In the genomic region with DNA sequence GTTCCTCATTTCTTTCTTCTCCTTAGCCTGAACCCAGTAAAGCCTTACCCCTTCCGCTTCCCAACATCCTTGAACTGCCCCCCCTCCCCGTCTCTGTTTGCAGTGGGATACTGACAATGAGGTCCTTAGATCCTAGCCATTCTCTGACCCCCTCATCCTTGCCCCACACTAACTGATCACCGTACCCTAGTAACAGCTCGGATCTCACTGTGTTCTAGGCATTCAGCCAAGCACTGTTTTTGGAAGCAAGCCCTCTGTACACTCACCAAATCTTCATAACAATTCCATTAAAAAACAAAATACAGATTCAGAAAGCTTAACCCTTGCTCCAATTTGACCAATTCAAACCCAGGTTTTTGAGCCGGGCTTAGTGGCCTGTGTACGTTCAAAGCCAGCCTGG, we compare ENCODE assay signal across 10 mouse cellular contexts. TPM values are rescaled to one million over a fixed set of nuclear protein-coding genes. Genes with fewer than 3 reads are reported as not detected.
DNase-seq lines count a peak whose midpoint lies in the region; ATAC-seq and TF ChIP-seq lines count a peak whose summit lies in the region.
"Had no signal": no experiment of that assay in that cellular context is flagged by ENCODE, and none has a peak within 500 bp of the region (broad histone marks: within the 10 kb centered on the region; RNA-seq: fewer than 3 reads in every experiment).

No protein-coding gene starts in this region.

- peaks cover 11% of the 10 kb centered on the region for H3K36me3 ChIP-seq in forebrain, embryonic 10.5 days (replicated peaks)
- no peaks in the 10 kb centered on the region for H3K36me3 ChIP-seq in heart, embryonic 12.5 days
- H3K36me3 ChIP-seq: heart, embryonic 13.5 days; lung, embryonic 15.5 days had no signal

- no peak for ATAC-seq in frontal cortex, adult (ENCODE audit: low TSS enrichment)
- ATAC-seq in heart, embryonic 12.5 days (ENCODE audit: insufficient number of reproducible peaks, low FRiP score), result no peak

- no peak overlapping the region for H3K4me3 ChIP-seq in gastrocnemius, adult 2 months
- peak overlapping the region; percentile 74; the same call in 1 of the 2 replicates for H3K4me3 ChIP-seq in forebrain, embryonic 10.5 days
- no peak overlapping the region for H3K4me3 ChIP-seq in heart, embryonic 12.5 days
- H3K4me3 ChIP-seq: heart, embryonic 13.5 days had no signal

- H3K9me3 ChIP-seq in forebrain, embryonic 10.5 days, result no peaks in the 10 kb centered on the region
- H3K9me3 ChIP-seq in heart, embryonic 12.5 days (replicated peaks), result no peaks in the 10 kb centered on the region
- H3K9me3 ChIP-seq: heart, embryonic 13.5 days; lung, embryonic 15.5 days had no signal

- 67% methylated on average over 6 of the region's 6 CpGs for WGBS in forebrain, embryonic 10.5 days
- 56% methylated on average over 6 of the region's 6 CpGs for WGBS in heart, embryonic 12.5 days

- no peak overlapping the region for H3K27ac ChIP-seq in gastrocnemius, adult 2 months
- H3K27ac ChIP-seq in forebrain, embryonic 10.5 days, result no peak overlapping the region
- H3K27ac ChIP-seq in heart, embryonic 12.5 days (ENCODE audit: poor library complexity, severe bottlenecking), result no peak overlapping the region
- H3K27ac ChIP-seq: heart, embryonic 13.5 days; lung, embryonic 15.5 days had no signal

- peaks cover 58% of the 10 kb centered on the region for H3K4me1 ChIP-seq in forebrain, embryonic 10.5 days
- peaks cover 23% of the 10 kb centered on the region for H3K4me1 ChIP-seq in heart, embryonic 12.5 days (replicated peaks)

- H3K9ac ChIP-seq in heart, embryonic 12.5 days, result no peak overlapping the region
- H3K9ac ChIP-seq: heart, embryonic 13.5 days; lung, embryonic 15.5 days had no signal

- TF ChIP-seq POLR2A in brain, embryonic 14.5 days (IDR thresholded peaks at IDR 0.05; ENCODE audit: borderline replicate concordance, extremely low read depth, insufficient read depth, insufficient read length, poor library complexity, severe bottlenecking), result no peak

- H3K27me3 ChIP-seq in forebrain, embryonic 10.5 days (ENCODE audit: poor library complexity, severe bottlenecking), result peaks cover 45% of the 10 kb centered on the region
- peaks cover 60% of the 10 kb centered on the region for H3K27me3 ChIP-seq in heart, embryonic 12.5 days (replicated peaks)

- TF ChIP-seq CTCF in gastrocnemius, adult 2 months (IDR thresholded peaks at IDR 0.05), result no peak
- TF ChIP-seq CTCF in brain, embryonic 14.5 days (IDR thresholded peaks at IDR 0.05; ENCODE audit: borderline replicate concordance, extremely low read depth, insufficient read depth, insufficient read length), result no peak

- peak; percentile 22 for DNase-seq in gastrocnemius, adult 2 months
- no peak for DNase-seq in gastrocnemius, postnatal 10 days
- peak; percentile 81 for DNase-seq in brain, embryonic 14.5 days (ENCODE audit: low read depth)
- DNase-seq in forebrain, embryonic 10.5 days (ENCODE audit: extremely low spot score, low spot score), result no peak
- peak; percentile 70 to 89 for DNase-seq in layer of hippocampus, postnatal 14 days (ENCODE audit: low spot score in 2 of 2)
- DNase-seq in heart, adult 9 months (ENCODE audit: low spot score in 2 of 2), result no peak

- no peak overlapping the region for H3K4me2 ChIP-seq in heart, embryonic 12.5 days

- intact Hi-C loops in gastrocnemius, adult 2 months (cut with DNase I), result loop anchor here (5.0 kb wide), 1 partner anchor 58 kb away; no protein-coding TSS in a partner anchor

RNA-seq across cellular contexts. Expression of a gene that starts 3.8 kb away (rescaled TPM):
- 1 to 10 TPM; 3.0 to 3.6 TPM for total RNA-seq in gastrocnemius, adult 2 months (2021)
- 1 to 10 TPM; 1.4 to 1.6 TPM for total RNA-seq in gastrocnemius, postnatal 10 days (2021)
- polyA plus RNA-seq in brain, embryonic 14.5 days (2012; rRNA removed), result 16.6 and 27.2 TPM in 2 replicates
- 0.80 and 0.84 TPM in 2 replicates for polyA plus RNA-seq in forebrain, embryonic 10.5 days (2016; fragmentation: Nextera tagmentation; extraction: Ambion mirVana)
- total RNA-seq in layer of hippocampus, postnatal 14 days (2021), result 100 to 1,000 TPM; 146 to 149 TPM
- polyA plus RNA-seq in heart, embryonic 12.5 days (2016; fragmentation: Nextera tagmentation; extraction: Ambion mirVana), result 0.15 and 0.17 TPM in 2 replicates

RNA-seq across cellular contexts. Expression of a gene that starts 22.1 kb away (rescaled TPM):
- under 1 TPM in 1 of 2 experiments, not detected in 1; 0.20 TPM for total RNA-seq in gastrocnemius, adult 2 months (2021)
- total RNA-seq in gastrocnemius, postnatal 10 days (2021), result under 1 TPM in 1 of 2 experiments, not detected in 1; 0.99 TPM
- 0.16 and 0.42 TPM in 2 replicates for polyA plus RNA-seq in brain, embryonic 14.5 days (2012; rRNA removed)
- 0.29 and 0.48 TPM in 2 replicates for polyA plus RNA-seq in forebrain, embryonic 10.5 days (2016; fragmentation: Nextera tagmentation; extraction: Ambion mirVana)
- total RNA-seq in layer of hippocampus, postnatal 14 days (2021), result under 1 TPM in 1 of 2 experiments, not detected in 1; 0.30 TPM
- 0.12 TPM in 1 of 2 replicates, not detected in the other for polyA plus RNA-seq in heart, embryonic 12.5 days (2016; fragmentation: Nextera tagmentation; extraction: Ambion mirVana)

RNA-seq across cellular contexts. Expression of a gene that starts 40.5 kb away (rescaled TPM):
- total RNA-seq in gastrocnemius, adult 2 months (2021), result 10 to 100 TPM; 40.6 to 42.7 TPM
- total RNA-seq in gastrocnemius, postnatal 10 days (2021), result 10 to 100 TPM; 27.4 to 35.4 TPM
- 79.7 and 96.8 TPM in 2 replicates for polyA plus RNA-seq in brain, embryonic 14.5 days (2012; rRNA removed)
- polyA plus RNA-seq in forebrain, embryonic 10.5 days (2016; fragmentation: Nextera tagmentation; extraction: Ambion mirVana), result 74.6 and 76.2 TPM in 2 replicates
- 10 to 100 TPM; 58.7 to 63.2 TPM for total RNA-seq in layer of hippocampus, postnatal 14 days (2021)
- polyA plus RNA-seq in heart, embryonic 12.5 days (2016; fragmentation: Nextera tagmentation; extraction: Ambion mirVana), result 54.7 and 55.3 TPM in 2 replicates

RNA-seq across cellular contexts. Expression of a gene that starts 45.6 kb away (rescaled TPM):
- 1 to 10 TPM; 4.1 to 5.1 TPM for total RNA-seq in gastrocnemius, adult 2 months (2021)
- total RNA-seq in gastrocnemius, postnatal 10 days (2021), result 10 to 100 TPM in 1 of 2 experiments, 1 to 10 TPM in 1; 8.1 to 14.7 TPM
- 38.4 and 70.1 TPM in 2 replicates for polyA plus RNA-seq in brain, embryonic 14.5 days (2012; rRNA removed)
- polyA plus RNA-seq in forebrain, embryonic 10.5 days (2016; fragmentation: Nextera tagmentation; extraction: Ambion mirVana), result 190 and 195 TPM in 2 replicates
- total RNA-seq in layer of hippocampus, postnatal 14 days (2021), result 1 to 10 TPM; 5.8 to 8.8 TPM
- polyA plus RNA-seq in heart, embryonic 12.5 days (2016; fragmentation: Nextera tagmentation; extraction: Ambion mirVana), result 63.1 and 68.1 TPM in 2 replicates

Comparison
In these comparisons a context has a peak if more than half of its experiments do, and no peak if none do; other contexts are left out.
1. DNase-seq: peak in gastrocnemius, adult 2 months (single experiment), brain, embryonic 14.5 days (single experiment) and layer of hippocampus, postnatal 14 days (2 of 2); none in gastrocnemius, postnatal 10 days (single experiment), forebrain, embryonic 10.5 days (single experiment) and heart, adult 9 months (0 of 2).
2. RNA of a gene that starts 3.8 kb away (total RNA-seq): 146 to 149 TPM in layer of hippocampus, postnatal 14 days; 3.0 to 3.6 TPM in gastrocnemius, adult 2 months and 1.4 to 1.6 TPM in gastrocnemius, postnatal 10 days; every median in the first group is over 10 times any median in the second.